Mouse (Mus musculus) stomach, postnatal 0 days (tissue): ENCODE data around the gene Adamts12. TPM values are rescaled to one million over a fixed set of nuclear protein-coding genes. Genes with fewer than 3 reads are reported as not detected.

Experiments used
- ATAC-seq: fragments of 200-750 bp; cut with Nextera tagmentation; 2 replicates; pipeline ENCODE4 v1.8.0; 2017; ENCODE audit not compliant: low FRiP score, low TSS enrichment
- DNase-seq: peaks from one replicate; pipeline ENCODE4 v3.0.0-alpha.2; 2016; ENCODE audit warnings: low spot score
- H3K27ac ChIP-seq: fragments of 300-500 bp; sonication (generic); replicated peaks from 2 replicates; pipeline ENCODE4 v1.5.1; 2014; ENCODE audit warnings: mild to moderate bottlenecking, control low read depth
- H3K27me3 ChIP-seq: fragments of 300-500 bp; sonication (generic); 2 replicates; pipeline ENCODE4 v1.6.1; 2014; ENCODE audit warnings: low read length; ENCODE audit not compliant: control insufficient read depth, insufficient read depth
- H3K36me3 ChIP-seq: fragments of 300-500 bp; sonication (generic); 2 replicates; pipeline ENCODE4 v1.6.1; 2014; ENCODE audit warnings: low read length, mixed read lengths; ENCODE audit not compliant: control insufficient read depth, insufficient read depth
- H3K4me1 ChIP-seq: fragments of 300-500 bp; sonication (generic); replicated peaks from 2 replicates; pipeline ENCODE4 v1.6.1; 2014; ENCODE audit warnings: antibody characterized with exemption; ENCODE audit not compliant: control insufficient read depth, insufficient read depth
- H3K4me2 ChIP-seq: fragments of 300-500 bp; sonication (generic); replicated peaks from 2 replicates; pipeline ENCODE4 v1.6.1; 2014; ENCODE audit warnings: low read depth, mild to moderate bottlenecking, control low read depth, moderate library complexity
- H3K4me3 ChIP-seq: fragments of 300-500 bp; sonication (generic); 2 replicates; pipeline ENCODE4 v1.5.1; 2014; ENCODE audit warnings: low read depth, low read length, control low read depth
- H3K9ac ChIP-seq: fragments of 300-500 bp; sonication (generic); 2 replicates; pipeline ENCODE4 v1.6.1; 2014; ENCODE audit warnings: mild to moderate bottlenecking, low read length, control low read depth, mixed read lengths
- H3K9me3 ChIP-seq: fragments of 300-500 bp; sonication (generic); 2 replicates; pipeline ENCODE4 v1.6.1; 2016; ENCODE audit warnings: low read length; ENCODE audit not compliant: control insufficient read depth
- CTCF ChIP-seq: IDR thresholded peaks from 2 replicates; pipeline ENCODE4 v1.5.1; 2016; ENCODE audit warnings: antibody characterized with exemption, low read depth, mild to moderate bottlenecking, moderate library complexity
- EP300 ChIP-seq: optimal IDR thresholded peaks from 2 replicates; pipeline ENCODE3; 2016; ENCODE audit warnings: antibody characterized with exemption
- WGBS: fragments of 180-500 bp; shearing (Covaris S2); extraction: QIAGEN DNeasy Blood & Tissue Kit; methylation state at CpG from one replicate; pipeline ENCODE4 v1.1.7; 2014; 5-methylcytosine and 5-hydroxymethylcytosine counted together
- polyA plus RNA-seq: library from polyadenylated mRNA; unstranded; fragments of >200 nt; fragmentation: Nextera tagmentation; extraction: Ambion mirVana; gene quantifications from 2 replicates; pipeline ENCODE4 v1.2.1, GENCODE M21; 2015

The Adamts12 gene
- polyA plus RNA-seq, 1 experiment from 2014 or later: 0.62 TPM

GRCm38 (mm10) chr15:11179751-11180169, 115.2 kb downstream of the Adamts12 start:
- no peaks in the 10 kb centered on the region for H3K9me3 ChIP-seq
- TF ChIP-seq CTCF (no peak), EP300 (no peak)
- no peak overlapping the region for H3K4me2 ChIP-seq
- H3K4me3 ChIP-seq: no peak overlapping the region
- no peaks in the 10 kb centered on the region for H3K36me3 ChIP-seq
- no peak overlapping the region for H3K27ac ChIP-seq
- 54% methylated on average over 2 of the region's 2 CpGs for WGBS
- DNase-seq: no peak
- no peak for ATAC-seq
- no peaks in the 10 kb centered on the region for H3K27me3 ChIP-seq
- no peak overlapping the region for H3K9ac ChIP-seq
- H3K4me1 ChIP-seq: no peaks in the 10 kb centered on the region

- Histone ChIP-seq H3K4me1 (no peaks in the 10 kb centered on the region), H3K27ac (no peak overlapping the region), H3K4me3 (no peak overlapping the region), H3K9me3 (no peaks in the 10 kb centered on the region), H3K9ac (no peak overlapping the region), H3K4me2 (no peak overlapping the region), H3K36me3 (no peaks in the 10 kb centered on the region), H3K27me3 (no peaks in the 10 kb centered on the region)
- DNase-seq: no peak
- WGBS: 50% methylated on average over 4 of the region's 4 CpGs
- no peak for TF ChIP-seq CTCF
- TF ChIP-seq EP300: no peak
- ATAC-seq: no peak
Measured at GRCm38 (mm10) chr15:11186711-11187110, 122.1 kb downstream of the Adamts12 start.

GRCm38 (mm10) chr15:11190447-11190846, 125.9 kb downstream of the Adamts12 start:
- H3K27ac ChIP-seq: no peak overlapping the region
- 72% methylated on average over 4 of the region's 4 CpGs for WGBS
- H3K4me3 ChIP-seq: no peak overlapping the region
- no peak overlapping the region for H3K4me2 ChIP-seq
- DNase-seq: no peak
- H3K4me1 ChIP-seq: no peaks in the 10 kb centered on the region
- no peak for TF ChIP-seq EP300
- no peaks in the 10 kb centered on the region for H3K27me3 ChIP-seq
- no peak overlapping the region for H3K9ac ChIP-seq
- no peaks in the 10 kb centered on the region for H3K36me3 ChIP-seq
- no peak for ATAC-seq
- no peaks in the 10 kb centered on the region for H3K9me3 ChIP-seq

- Histone ChIP-seq H3K4me3 (no peak overlapping the region), H3K27me3 (no peaks in the 10 kb centered on the region), H3K9me3 (no peaks in the 10 kb centered on the region), H3K36me3 (no peaks in the 10 kb centered on the region), H3K4me2 (no peak overlapping the region), H3K9ac (no peak overlapping the region), H3K27ac (no peak overlapping the region), H3K4me1 (no peaks in the 10 kb centered on the region)
- WGBS: 70% methylated on average over 2 of the region's 2 CpGs
- no peak for TF ChIP-seq EP300
- TF ChIP-seq CTCF: no peak
- DNase-seq (no peak), ATAC-seq (no peak)
Measured at GRCm38 (mm10) chr15:11192762-11193161, 128.2 kb downstream of the Adamts12 start.

- DNase-seq (no peak), ATAC-seq (no peak)
- no peaks in the 10 kb centered on the region for H3K4me1 ChIP-seq
Measured at GRCm38 (mm10) chr15:11197051-11197450, 132.5 kb downstream of the Adamts12 start.

GRCm38 (mm10) chr15:11198246-11198795, 133.7 kb downstream of the Adamts12 start:
- H3K27me3 ChIP-seq: no peaks in the 10 kb centered on the region
- H3K4me3 ChIP-seq: no peak overlapping the region
- no peak overlapping the region for H3K4me2 ChIP-seq
- WGBS: 90% methylated on average over 7 of the region's 7 CpGs
- no peak for TF ChIP-seq CTCF
- TF ChIP-seq EP300: no peak
- no peak for DNase-seq
- H3K9me3 ChIP-seq: no peaks in the 10 kb centered on the region
- no peak overlapping the region for H3K9ac ChIP-seq
- no peaks in the 10 kb centered on the region for H3K4me1 ChIP-seq
- ATAC-seq: no peak
- H3K36me3 ChIP-seq: no peaks in the 10 kb centered on the region
- H3K27ac ChIP-seq: no peak overlapping the region

More at GRCm38 (mm10) chr15:11197051-11197450, 132.5 kb downstream of the Adamts12 start:
- Histone ChIP-seq H3K27me3 (no peaks in the 10 kb centered on the region), H3K9ac (no peak overlapping the region), H3K36me3 (no peaks in the 10 kb centered on the region), H3K4me2 (no peak overlapping the region), H3K27ac (no peak overlapping the region), H3K4me3 (no peak overlapping the region), H3K9me3 (no peaks in the 10 kb centered on the region)
- no peak for TF ChIP-seq EP300
- TF ChIP-seq CTCF: no peak
- WGBS: 76% methylated on average over 6 of the region's 6 CpGs
